Mouse (Mus musculus): Measurements from ENCODE around the gene Fcgr3.

The Fcgr3 gene

DNA sequence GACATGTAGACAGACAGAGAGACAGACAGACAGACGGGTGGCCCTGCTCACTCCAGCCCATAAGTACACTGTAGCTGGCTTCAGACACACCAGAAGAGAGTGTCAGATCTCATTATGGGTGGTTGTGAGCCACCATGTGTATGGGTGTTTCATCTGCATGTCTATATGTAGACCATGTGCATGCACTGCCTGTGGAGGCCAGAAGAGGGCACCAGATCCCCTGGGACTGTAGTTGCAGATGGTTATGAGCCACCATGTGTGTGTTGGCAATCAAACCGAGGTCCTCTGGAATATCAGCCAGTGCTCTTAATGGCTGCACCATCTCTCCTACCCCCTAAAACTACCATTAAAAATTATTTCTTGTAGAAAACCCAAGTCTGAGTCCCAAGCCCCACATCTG, 57.8 kb downstream of the Fcgr3 start:
- no peak for DNase-seq (ENCODE audit: low spot score)

DNA sequence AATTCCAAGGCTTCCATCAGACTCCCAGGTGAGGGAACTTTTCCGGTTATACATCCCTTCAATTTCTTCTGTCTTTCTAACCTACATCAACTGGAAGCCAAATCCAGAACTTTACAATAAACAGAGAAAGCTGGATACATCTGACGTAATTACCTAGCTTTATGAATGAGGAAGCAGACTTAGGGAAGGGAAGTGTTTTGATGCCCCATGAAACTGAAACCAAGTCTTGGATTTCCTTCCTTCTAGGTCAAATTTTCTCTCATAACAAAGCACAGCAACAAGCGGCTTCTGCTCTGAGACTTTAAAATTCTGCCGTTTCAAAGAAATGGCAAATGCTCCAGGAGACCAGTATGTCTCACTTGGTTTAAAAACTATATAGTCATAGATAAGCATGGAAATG, 58.4 kb downstream of the Fcgr3 start:
- no peak for DNase-seq (ENCODE audit: low spot score)

DNA sequence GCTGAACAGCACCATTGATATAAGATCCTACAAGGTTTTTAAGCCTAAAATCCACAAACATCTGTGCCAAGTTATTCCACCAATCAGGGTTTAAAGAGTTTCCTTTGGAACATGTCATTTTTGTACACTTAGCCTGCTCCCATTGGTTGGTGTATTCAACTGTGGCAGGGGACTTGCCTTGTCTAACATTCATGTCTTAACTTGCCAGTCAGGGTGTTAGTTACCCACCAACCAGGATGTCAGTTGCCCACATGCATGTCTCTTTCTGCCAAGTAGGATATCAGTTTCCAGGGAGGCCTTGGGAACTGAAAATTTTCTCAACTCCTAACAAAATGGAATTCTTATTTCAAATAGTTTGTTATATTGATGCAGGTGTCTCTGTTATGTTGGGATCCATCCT, 59.1 kb downstream of the Fcgr3 start:
- DNase-seq (ENCODE audit: low spot score): no peak

DNA sequence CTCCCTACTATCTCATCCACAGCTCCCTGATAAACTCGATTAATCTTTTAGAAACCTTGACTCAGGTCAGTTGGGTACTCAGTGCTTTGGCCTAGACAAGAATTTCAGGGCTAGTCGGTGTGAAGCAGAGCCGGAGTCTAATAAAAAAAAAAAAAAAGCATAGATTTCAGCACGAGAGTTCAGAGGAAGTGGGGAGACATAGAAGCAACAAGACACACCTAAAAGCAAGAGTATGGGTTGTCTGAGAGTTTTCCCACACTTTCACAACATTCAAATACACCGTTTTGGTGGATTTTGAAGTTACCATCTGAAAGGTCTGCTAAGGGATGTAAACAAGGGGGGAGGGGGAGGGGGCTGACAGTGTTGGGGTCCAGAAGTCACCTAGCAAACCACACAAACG, 59.7 kb downstream of the Fcgr3 start:
- no peak for DNase-seq (ENCODE audit: low spot score)
